Mouse (Mus musculus): ENCODE measurements around the gene Jade1.

Gene Jade1

GRCm38 (mm10) chr3:41555491-41556381, at the start of gene Jade1:
Gene Jade1, plus strand, starts transcription at chr3:41555731.
- no peak for DNase-seq

- DNase-seq, result no peak
Measured at GRCm38 (mm10) chr3:41509441-41509840, 46.1 kb upstream of the Jade1 start.

GRCm38 (mm10) chr3:41510191-41510590, 45.3 kb upstream of the Jade1 start:
- no peak for DNase-seq

- no peak for DNase-seq
Measured at GRCm38 (mm10) chr3:41510750-41511149, 44.8 kb upstream of the Jade1 start.

GRCm38 (mm10) chr3:41514003-41514402, 41.5 kb upstream of the Jade1 start:
- DNase-seq, result no peak

GRCm38 (mm10) chr3:41514683-41515305, 40.7 kb upstream of the Jade1 start:
- DNase-seq, result no peak

- no peak for DNase-seq
Measured at GRCm38 (mm10) chr3:41516961-41517518, 38.5 kb upstream of the Jade1 start.

GRCm38 (mm10) chr3:41520925-41521324, 34.6 kb upstream of the Jade1 start:
- DNase-seq, result no peak

- no peak for DNase-seq
Measured at GRCm38 (mm10) chr3:41521733-41522132, 33.8 kb upstream of the Jade1 start.

GRCm38 (mm10) chr3:41522226-41523005, 33.1 kb upstream of the Jade1 start:
- DNase-seq, result no peak

- no peak for DNase-seq
Measured at GRCm38 (mm10) chr3:41523006-41523375, 32.5 kb upstream of the Jade1 start.

GRCm38 (mm10) chr3:41523460-41523859, 32.1 kb upstream of the Jade1 start:
- no peak for DNase-seq

- no peak for DNase-seq
Measured at GRCm38 (mm10) chr3:41528291-41528969, 27.1 kb upstream of the Jade1 start.

GRCm38 (mm10) chr3:41530156-41530555, 25.4 kb upstream of the Jade1 start:
- DNase-seq, result no peak

- no peak for DNase-seq
Measured at GRCm38 (mm10) chr3:41531541-41531940, 24.0 kb upstream of the Jade1 start.

- DNase-seq, result no peak
Measured at GRCm38 (mm10) chr3:41532109-41532508, 23.4 kb upstream of the Jade1 start.

- DNase-seq, result no peak
Measured at GRCm38 (mm10) chr3:41533660-41534059, 21.9 kb upstream of the Jade1 start.

- no peak for DNase-seq
Measured at GRCm38 (mm10) chr3:41537957-41538356, 17.6 kb upstream of the Jade1 start.

- DNase-seq, result no peak
Measured at GRCm38 (mm10) chr3:41541313-41541712, 14.2 kb upstream of the Jade1 start.

- DNase-seq, result no peak
Measured at GRCm38 (mm10) chr3:41544451-41544850, 11.1 kb upstream of the Jade1 start.

GRCm38 (mm10) chr3:41547289-41547688, 8.2 kb upstream of the Jade1 start:
- DNase-seq, result no peak

- no peak for DNase-seq
Measured at GRCm38 (mm10) chr3:41548238-41548637, 7.3 kb upstream of the Jade1 start.

- no peak for DNase-seq
Measured at GRCm38 (mm10) chr3:41551671-41552070, 3.9 kb upstream of the Jade1 start.

Measured in cerebellum, adult 9-11 months (tissue).